ENCODE assay signal across 9 mouse cellular contexts in genomic region chr10:80048396-80048795, GRCm38 (mm10). TPM values are rescaled to one million over a fixed set of nuclear protein-coding genes. Genes with fewer than 3 reads are reported as not detected.
A peak's percentile ranks its signal among the peaks of the same experiment; 100 is the strongest.
DNase-seq lines count a peak whose midpoint lies in the region; ATAC-seq and TF ChIP-seq lines count a peak whose summit lies in the region.
"Had no signal": no experiment of that assay in that cellular context is flagged by ENCODE, and none has a peak within 500 bp of the region (broad histone marks: within the 10 kb centered on the region; RNA-seq: fewer than 3 reads in every experiment).

No protein-coding gene starts in this region.

- no peaks in the 10 kb centered on the region for H3K27me3 ChIP-seq in intestine, postnatal 0 days (replicated peaks; ENCODE audit: control insufficient read depth, insufficient read depth, low read length)
- no peaks in the 10 kb centered on the region for H3K27me3 ChIP-seq in stomach, postnatal 0 days (ENCODE audit: control insufficient read depth, insufficient read depth, low read length)

- intact Hi-C loops in gastrocnemius, adult 2 months (cut with DNase I), result no loop called here

- peaks cover 2% of the 10 kb centered on the region; the same call in 1 of the 2 replicates for H3K4me1 ChIP-seq in intestine, postnatal 0 days (replicated peaks; ENCODE audit: control insufficient read depth, insufficient read depth, low read length)
- no peaks in the 10 kb centered on the region; the same call in 1 of the 2 replicates for H3K4me1 ChIP-seq in stomach, postnatal 0 days (replicated peaks; ENCODE audit: control insufficient read depth, insufficient read depth)

- peak overlapping the region; percentile 59 for H3K27ac ChIP-seq in gastrocnemius, adult 2 months
- H3K27ac ChIP-seq in intestine, postnatal 0 days (ENCODE audit: low read depth, low read length), result peak overlapping the region; percentile 9; the same call in 1 of the 2 replicates
- H3K27ac ChIP-seq in stomach, postnatal 0 days (replicated peaks), result 0 out of 2 replicates have a peak overlapping the region, but pooled peaks have one; percentile 8

- no peaks in the 10 kb centered on the region for H3K36me3 ChIP-seq in intestine, postnatal 0 days (ENCODE audit: control insufficient read depth, insufficient read depth)
- H3K36me3 ChIP-seq in stomach, postnatal 0 days (ENCODE audit: control insufficient read depth, insufficient read depth, low read length), result no peaks in the 10 kb centered on the region

- 54% methylated on average over 5 of the region's 5 CpGs for WGBS in intestine, postnatal 0 days
- WGBS in stomach, postnatal 0 days, result 36% methylated on average over 5 of the region's 5 CpGs

- no peak overlapping the region for H3K4me3 ChIP-seq in gastrocnemius, adult 2 months
- no peak overlapping the region for H3K4me3 ChIP-seq in intestine, postnatal 0 days (ENCODE audit: low read depth, low read length)
- H3K4me3 ChIP-seq in stomach, postnatal 0 days (ENCODE audit: low read depth, low read length), result no peak overlapping the region

- DNase-seq in gastrocnemius, adult 2 months, result no peak
- DNase-seq in gastrocnemius, postnatal 4 days (ENCODE audit: low spot score in 2 of 2), result no peak
- peak; percentile 46 for DNase-seq in right cerebral cortex, adult 18-20 months
- DNase-seq in right cerebral cortex, postnatal 14 days, result no peak
- DNase-seq in stomach, postnatal 0 days (ENCODE audit: low spot score), result no peak
- no peak for DNase-seq in gastrocnemius, postnatal 25 days
- no peak for DNase-seq in B cell, adult 2 months
- DNase-seq: cerebellum, postnatal 14 days had no signal

- H3K9ac ChIP-seq in intestine, postnatal 0 days (ENCODE audit: low read depth, low read length), result no peak overlapping the region
- H3K9ac ChIP-seq in stomach, postnatal 0 days (ENCODE audit: low read length), result no peak overlapping the region

- H3K4me2 ChIP-seq in intestine, postnatal 0 days (replicated peaks; ENCODE audit: low read depth), result no peak overlapping the region
- no peak overlapping the region for H3K4me2 ChIP-seq in stomach, postnatal 0 days (replicated peaks; ENCODE audit: low read depth)

- TF ChIP-seq CTCF in gastrocnemius, adult 2 months (IDR thresholded peaks at IDR 0.05), result no peak
- TF ChIP-seq CTCF in intestine, postnatal 0 days (IDR thresholded peaks at IDR 0.05; ENCODE audit: low read depth), result no peak
- TF ChIP-seq CTCF in stomach, postnatal 0 days (IDR thresholded peaks at IDR 0.05; ENCODE audit: low read depth), result no peak

- no peak for ATAC-seq in intestine, postnatal 0 days
- ATAC-seq in stomach, postnatal 0 days (ENCODE audit: low FRiP score, low TSS enrichment), result no peak

- no peaks in the 10 kb centered on the region for H3K9me3 ChIP-seq in intestine, postnatal 0 days (ENCODE audit: control insufficient read depth)
- H3K9me3 ChIP-seq in stomach, postnatal 0 days (ENCODE audit: control insufficient read depth, low read length), result no peaks in the 10 kb centered on the region

- TF ChIP-seq EP300 in stomach, postnatal 0 days (optimal IDR thresholded peaks at IDR 0.05), result no peak

RNA-seq across cellular contexts. Expression of gene Gpx4, which starts 1.4 kb away (rescaled TPM):
- 100 to 1,000 TPM; 552 to 603 TPM for total RNA-seq in gastrocnemius, adult 2 months (2021)
- 100 to 1,000 TPM; 339 to 434 TPM for total RNA-seq in gastrocnemius, postnatal 4 days (2021)
- polyA plus RNA-seq in intestine, postnatal 0 days (2015; fragmentation: Nextera tagmentation; extraction: Ambion mirVana), result 1,519 and 1,523 TPM in 2 replicates
- polyA plus RNA-seq in stomach, postnatal 0 days (2015; fragmentation: Nextera tagmentation; extraction: Ambion mirVana), result 435 and 445 TPM in 2 replicates
- 100 to 1,000 TPM; 527 to 618 TPM for total RNA-seq in gastrocnemius, postnatal 25 days (2021)

RNA-seq across cellular contexts. Expression of gene Polr2e, which starts 8.8 kb away (rescaled TPM):
- total RNA-seq in gastrocnemius, adult 2 months (2021), result 10 to 100 TPM; 42.0 to 50.9 TPM
- 10 to 100 TPM; 77.3 to 77.7 TPM for total RNA-seq in gastrocnemius, postnatal 4 days (2021)
- 90.0 and 98.5 TPM in 2 replicates for polyA plus RNA-seq in intestine, postnatal 0 days (2015; fragmentation: Nextera tagmentation; extraction: Ambion mirVana)
- 121 and 122 TPM in 2 replicates for polyA plus RNA-seq in stomach, postnatal 0 days (2015; fragmentation: Nextera tagmentation; extraction: Ambion mirVana)
- total RNA-seq in gastrocnemius, postnatal 25 days (2021), result 10 to 100 TPM; 43.2 to 45.5 TPM

RNA-seq across cellular contexts. Expression of gene Arhgap45, which starts 31.9 kb away (rescaled TPM):
- 1 to 10 TPM in 1 of 2 experiments, under 1 TPM in 1; 0.97 to 1.4 TPM for total RNA-seq in gastrocnemius, adult 2 months (2021)
- 1 to 10 TPM; 4.0 to 4.7 TPM for total RNA-seq in gastrocnemius, postnatal 4 days (2021)
- polyA plus RNA-seq in intestine, postnatal 0 days (2015; fragmentation: Nextera tagmentation; extraction: Ambion mirVana), result 1.2 and 1.3 TPM in 2 replicates
- polyA plus RNA-seq in stomach, postnatal 0 days (2015; fragmentation: Nextera tagmentation; extraction: Ambion mirVana), result 2.0 TPM in 2 replicates
- 1 to 10 TPM; 1.0 to 2.1 TPM for total RNA-seq in gastrocnemius, postnatal 25 days (2021)

RNA-seq across cellular contexts. Expression of gene Abca7, which starts 52.1 kb away (rescaled TPM):
- 1 to 10 TPM; 6.7 to 7.2 TPM for total RNA-seq in gastrocnemius, adult 2 months (2021)
- 1 to 10 TPM; 4.8 to 4.9 TPM for total RNA-seq in gastrocnemius, postnatal 4 days (2021)
- polyA plus RNA-seq in intestine, postnatal 0 days (2015; fragmentation: Nextera tagmentation; extraction: Ambion mirVana), result 2.2 and 2.5 TPM in 2 replicates
- 2.6 and 3.2 TPM in 2 replicates for polyA plus RNA-seq in stomach, postnatal 0 days (2015; fragmentation: Nextera tagmentation; extraction: Ambion mirVana)
- total RNA-seq in gastrocnemius, postnatal 25 days (2021), result 1 to 10 TPM; 4.9 to 5.7 TPM

RNA-seq across cellular contexts. Expression of gene Sbno2, which starts 57.0 kb away (rescaled TPM):
- total RNA-seq in gastrocnemius, adult 2 months (2021), result 1 to 10 TPM; 6.2 to 7.1 TPM
- 10 to 100 TPM; 13.0 to 13.6 TPM for total RNA-seq in gastrocnemius, postnatal 4 days (2021)
- 9.8 and 11.1 TPM in 2 replicates for polyA plus RNA-seq in intestine, postnatal 0 days (2015; fragmentation: Nextera tagmentation; extraction: Ambion mirVana)
- 10.7 and 11.0 TPM in 2 replicates for polyA plus RNA-seq in stomach, postnatal 0 days (2015; fragmentation: Nextera tagmentation; extraction: Ambion mirVana)
- 1 to 10 TPM; 5.6 to 6.7 TPM for total RNA-seq in gastrocnemius, postnatal 25 days (2021)

Comparison
In these comparisons a context has a peak if more than half of its experiments do, and no peak if none do; other contexts are left out.
1. H3K27ac ChIP-seq: peak in every context shown above with its lines; median percentile 59 in gastrocnemius, adult 2 months; 9 in intestine, postnatal 0 days; 8 in stomach, postnatal 0 days.